Mouse (Mus musculus) liver, adult 2 months (tissue): ENCODE data around the gene Doc2a. TPM values are rescaled to one million over a fixed set of nuclear protein-coding genes. Genes with fewer than 3 reads are reported as not detected.
A peak's percentile ranks its signal among the peaks of the same experiment; 100 is the strongest.
"Not testable (repeated sequence)": the region's sequence is repeated elsewhere in the genome, so short reads cannot be mapped to it uniquely, and the experiment has no call there.

Experiments
- DNase-seq: peaks from one replicate; pipeline ENCODE4 v3.0.0-alpha.2; 2011; ENCODE audit warnings: low read depth, low spot score; ENCODE audit errors: extremely low read depth
- H3K27ac ChIP-seq: fragments of 200-500 bp; replicated peaks from 2 replicates; pipeline ENCODE4 v1.5.1; 2012; ENCODE audit warnings: low read depth, mild to moderate bottlenecking, control low read depth, inconsistent platforms, low read length; ENCODE audit not compliant: insufficient read depth
- H3K27me3 ChIP-seq: fragments of 200-500 bp; 2 replicates; pipeline ENCODE4 v1.6.1; 2012; ENCODE audit warnings: mild to moderate bottlenecking, moderate library complexity, low read length, inconsistent platforms; ENCODE audit not compliant: control insufficient read depth, insufficient read depth
- H3K36me3 ChIP-seq: fragments of 200-500 bp; 2 replicates; pipeline ENCODE4 v1.6.1; 2012; ENCODE audit warnings: low read length, inconsistent platforms; ENCODE audit not compliant: control insufficient read depth, insufficient read depth
- H3K4me1 ChIP-seq: fragments of 200-500 bp; 2 replicates; pipeline ENCODE4 v1.6.1; 2011; ENCODE audit warnings: low read length; ENCODE audit not compliant: control insufficient read depth, insufficient read depth
- H3K4me3 ChIP-seq: fragments of 200-500 bp; 2 replicates; pipeline ENCODE4 v1.5.1; 2011; ENCODE audit warnings: low read depth, mild to moderate bottlenecking, control low read depth, low read length, moderate library complexity; ENCODE audit not compliant: insufficient read depth
- H3K79me2 ChIP-seq: fragments of 200-500 bp; 2 replicates; pipeline ENCODE4 v1.6.1; 2012; ENCODE audit warnings: inconsistent platforms, mild to moderate bottlenecking, low read length, moderate library complexity; ENCODE audit not compliant: control insufficient read depth, insufficient read depth
- H3K9ac ChIP-seq: fragments of 200-500 bp; 2 replicates; pipeline ENCODE4 v1.6.1; 2012; ENCODE audit warnings: low read depth, mild to moderate bottlenecking, control low read depth, inconsistent platforms, low read length
- CTCF ChIP-seq: fragments of 200-500 bp; IDR thresholded peaks from 2 replicates; pipeline ENCODE4 v1.5.1; 2011; ENCODE audit warnings: low read depth, low read length, control low read depth
- POLR2A ChIP-seq: fragments of 200-500 bp; IDR thresholded peaks from 2 replicates; pipeline ENCODE4 v1.6.1; 2011; ENCODE audit warnings: low read length, control low read depth; ENCODE audit not compliant: insufficient read depth; ENCODE audit errors: extremely low read depth
- WGBS: fragments of 180-500 bp; shearing (Covaris S2); methylation state at CpG from one replicate; pipeline ENCODE4 v1.1.7; 2018; 5-methylcytosine and 5-hydroxymethylcytosine counted together
- polyA plus RNA-seq: library from polyadenylated mRNA; depleted of rRNA; stranded (reverse); fragments of >200 nt; gene quantifications from 2 replicates; pipeline ENCODE4 v1.2.3, GENCODE M21; 2012; rRNA removed
- total RNA-seq: library from RNA; depleted of rRNA; stranded (reverse); fragments of >200 nt; gene quantifications from 2 replicates; pipeline ENCODE4 v1.2.3, GENCODE M21; 2014; rRNA removed

Doc2a gene
- total and polyA plus RNA-seq, 2 experiments, result not detected

DNA sequence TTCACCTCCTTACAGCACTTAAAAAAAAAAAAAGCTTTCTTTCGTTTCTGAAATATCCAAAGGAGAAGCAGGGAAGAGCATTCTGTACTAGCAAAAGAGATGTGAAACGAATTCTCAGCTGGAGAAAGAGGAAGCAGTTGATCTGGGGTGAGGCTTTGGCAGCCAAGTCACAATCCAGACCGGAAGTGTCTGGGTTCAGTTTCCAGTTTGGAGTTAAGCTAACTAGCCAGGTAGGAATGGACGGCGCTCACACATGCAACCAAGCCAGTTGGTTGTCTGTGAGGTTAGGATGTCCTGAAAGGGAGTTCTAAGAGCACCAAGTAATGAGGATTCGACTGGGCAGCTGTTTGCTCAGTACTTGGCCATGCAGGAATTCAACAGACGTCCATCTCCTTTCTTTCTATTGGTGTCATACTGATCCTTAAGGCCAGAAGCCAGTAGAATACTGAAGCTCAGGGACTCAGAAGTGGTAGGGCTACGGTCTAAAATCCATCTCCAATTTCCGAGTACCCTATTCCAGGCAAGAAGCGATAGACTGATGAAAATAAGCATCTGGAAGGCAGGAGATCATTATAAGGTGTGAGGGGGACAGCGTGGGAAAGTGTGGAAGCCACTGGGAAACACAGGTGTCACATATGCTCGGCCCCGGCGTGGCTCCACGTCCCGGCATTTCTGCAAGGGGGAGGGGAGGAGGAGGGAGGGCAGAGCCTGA is 50.3 kb downstream of the Doc2a start:
- peak overlapping the region; percentile 76 for H3K9ac ChIP-seq
- H3K4me3 ChIP-seq, result peak overlapping the region; percentile 79
- H3K27ac ChIP-seq, result peak overlapping the region; percentile 64
- TF ChIP-seq POLR2A (no peak), CTCF (no peak)
- 50% methylated on average over 16 of the region's 16 CpGs for WGBS
- peaks cover 6% of the 10 kb centered on the region; the same call in 1 of the 2 replicates for H3K79me2 ChIP-seq
- DNase-seq, result peak; percentile 43
- H3K4me1 ChIP-seq, result 0 out of 2 replicates have a peak, but pooled peaks cover 4% of the 10 kb centered on the region
- H3K36me3 ChIP-seq, result peaks cover 36% of the 10 kb centered on the region
- no peaks in the 10 kb centered on the region for H3K27me3 ChIP-seq

DNA sequence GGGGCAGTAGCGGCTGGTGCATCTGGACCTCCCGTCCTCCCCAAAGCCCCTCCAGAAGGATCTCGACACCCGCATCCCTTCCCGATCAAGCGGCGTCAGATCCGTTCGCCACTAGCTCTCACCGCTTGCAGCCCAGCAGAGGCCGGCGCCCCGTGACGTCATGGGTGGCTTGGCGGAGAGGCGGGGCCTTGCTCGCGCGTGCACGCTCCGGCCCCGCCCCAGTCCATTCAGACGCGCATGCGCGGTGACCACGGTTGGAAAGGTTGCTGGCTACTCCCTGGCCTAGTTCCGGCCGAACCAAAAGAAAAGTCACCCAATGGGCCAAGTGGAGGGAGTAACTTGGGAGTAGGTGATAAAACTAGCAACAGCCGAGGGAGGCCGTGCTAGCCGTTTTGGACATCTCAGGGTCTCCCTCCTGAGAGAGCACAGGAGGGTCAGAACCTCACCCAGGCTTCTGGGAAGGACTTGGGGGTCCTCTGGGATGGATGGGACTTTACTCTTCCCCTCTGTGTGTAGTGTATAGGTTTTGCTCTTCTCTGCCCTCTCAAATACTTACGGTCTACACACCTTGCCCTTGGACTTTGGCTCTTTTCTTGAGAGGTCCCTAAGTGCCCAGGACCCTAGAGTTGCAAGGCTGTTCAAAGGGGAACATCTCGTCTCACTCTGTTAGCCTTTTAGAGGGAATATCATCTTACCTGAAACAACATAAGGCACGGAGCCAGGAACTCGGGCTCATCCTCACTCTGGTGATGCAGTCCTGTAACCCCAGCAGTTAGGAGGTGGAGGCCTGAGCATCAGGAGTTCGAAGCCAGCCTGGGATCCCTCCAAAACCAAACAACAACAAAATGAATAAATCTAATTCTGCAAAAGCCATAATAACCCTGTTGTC is 51.1 kb downstream of the Doc2a start:
- peaks cover 35% of the 10 kb centered on the region for H3K36me3 ChIP-seq
- peak overlapping the region; percentile 79 for H3K4me3 ChIP-seq
- peak overlapping the region; percentile 64 for H3K27ac ChIP-seq
- 0 out of 2 replicates have a peak, but pooled peaks cover 4% of the 10 kb centered on the region for H3K4me1 ChIP-seq
- peak overlapping the region; percentile 76 for H3K9ac ChIP-seq
- peaks cover 13% of the 10 kb centered on the region for H3K79me2 ChIP-seq
- DNase-seq, result peak; percentile 78
- peak; percentile 24; the same call in 1 of the 2 replicates for TF ChIP-seq POLR2A
- TF ChIP-seq CTCF, result no peak
- H3K27me3 ChIP-seq, result no peaks in the 10 kb centered on the region
- WGBS, result 22% methylated on average over 37 of the region's 37 CpGs

DNA sequence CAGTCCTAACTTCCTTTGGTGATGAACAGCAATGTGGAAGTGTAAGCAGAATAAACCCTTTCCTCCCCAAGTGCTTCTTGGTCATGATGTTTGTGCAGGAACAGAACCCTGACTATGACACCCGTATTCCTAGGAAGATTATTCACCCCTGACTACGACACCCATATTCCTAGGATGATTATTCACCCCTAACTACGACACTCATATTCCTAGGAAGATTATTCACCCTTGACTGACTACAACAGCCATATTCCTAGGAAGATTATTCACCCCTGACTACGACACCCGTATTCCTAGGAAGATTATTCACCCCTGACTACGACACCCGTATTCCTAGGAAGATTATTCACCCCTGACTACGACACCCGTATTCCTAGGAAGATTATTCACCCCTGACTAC is 52.6 kb downstream of the Doc2a start:
- not testable (repeated sequence) for H3K9ac ChIP-seq, H3K4me3 ChIP-seq, H3K4me1 ChIP-seq, H3K27me3 ChIP-seq, DNase-seq, H3K27ac ChIP-seq
- 97% methylated on average over 7 of the region's 9 CpGs for WGBS
- peaks cover 30% of the 10 kb centered on the region for H3K36me3 ChIP-seq
- H3K79me2 ChIP-seq, result peaks cover 20% of the 10 kb centered on the region

Other genes starting within 250 kb of the Doc2a start
Only the 30 nearest of the 31 such genes appear.
- gene Nupr1, start 216.6 kb upstream of the Doc2a start, total RNA-seq, result 3.0 and 3.2 TPM in 2 replicates
- gene Nupr1, start 216.6 kb upstream of the Doc2a start, polyA plus RNA-seq, result 1.2 TPM in 2 replicates
- 7.7 and 10.7 TPM in 2 replicates for gene Sgf29, start 198.1 kb upstream of the Doc2a start, total RNA-seq
- gene Sgf29, start 198.1 kb upstream of the Doc2a start, polyA plus RNA-seq, result 34.7 and 54.2 TPM in 2 replicates
- 661 and 727 TPM in 2 replicates for gene Sult1a1, start 171.0 kb upstream of the Doc2a start, total RNA-seq
- 566 and 586 TPM in 2 replicates for gene Sult1a1, start 171.0 kb upstream of the Doc2a start, polyA plus RNA-seq
- 15.6 and 20.5 TPM in 2 replicates for gene Bola2, start 152.0 kb upstream of the Doc2a start, total RNA-seq
- 35.6 and 37.7 TPM in 2 replicates for gene Bola2, start 152.0 kb upstream of the Doc2a start, polyA plus RNA-seq
- 4.1 and 4.6 TPM in 2 replicates for gene Slx1b, start 151.6 kb upstream of the Doc2a start, total RNA-seq
- gene Slx1b, start 151.6 kb upstream of the Doc2a start, polyA plus RNA-seq, result 11.3 and 15.4 TPM in 2 replicates
- 7.7 and 9.0 TPM in 2 replicates for gene Coro1a, start 139.6 kb upstream of the Doc2a start, total RNA-seq
- 10.6 and 22.7 TPM in 2 replicates for gene Coro1a, start 139.6 kb upstream of the Doc2a start, polyA plus RNA-seq
- gene Mapk3, start 87.8 kb upstream of the Doc2a start, total RNA-seq, result 10.4 and 14.8 TPM in 2 replicates
- gene Mapk3, start 87.8 kb upstream of the Doc2a start, polyA plus RNA-seq, result 68.7 and 70.7 TPM in 2 replicates
- gene Gdpd3, start 81.1 kb upstream of the Doc2a start, total RNA-seq, result 0.46 and 2.3 TPM in 2 replicates
- 8.0 and 9.0 TPM in 2 replicates for gene Gdpd3, start 81.1 kb upstream of the Doc2a start, polyA plus RNA-seq
- gene Ypel3, start 70.5 kb upstream of the Doc2a start, total RNA-seq, result 26.4 and 35.2 TPM in 2 replicates
- gene Ypel3, start 70.5 kb upstream of the Doc2a start, polyA plus RNA-seq, result 119 and 144 TPM in 2 replicates
- gene Tbx6, start 65.9 kb upstream of the Doc2a start, total RNA-seq, result 0.13 and 0.18 TPM in 2 replicates
- gene Tbx6, start 65.9 kb upstream of the Doc2a start, polyA plus RNA-seq, result 0.71 and 1.1 TPM in 2 replicates
- gene Ppp4c, start 54.9 kb upstream of the Doc2a start, total RNA-seq, result 45.8 and 52.8 TPM in 2 replicates
- gene Ppp4c, start 54.9 kb upstream of the Doc2a start, polyA plus RNA-seq, result 81.2 and 97.2 TPM in 2 replicates
- not detected in 2 replicates for gene Fam57b, start 49.7 kb upstream of the Doc2a start, total RNA-seq
- 0.06 and 0.44 TPM in 2 replicates for gene Fam57b, start 49.7 kb upstream of the Doc2a start, polyA plus RNA-seq
- not detected in 2 replicates for gene 4930451I11Rik, start 15.8 kb upstream of the Doc2a start, total RNA-seq
- gene 4930451I11Rik, start 15.8 kb upstream of the Doc2a start, polyA plus RNA-seq, result not detected in 2 replicates
- 1.0 and 1.5 TPM in 2 replicates for gene Hirip3, start 14.6 kb downstream of the Doc2a start, total RNA-seq
- 1.00 and 2.4 TPM in 2 replicates for gene Hirip3, start 14.6 kb downstream of the Doc2a start, polyA plus RNA-seq
- gene Ino80e, start 15.0 kb downstream of the Doc2a start, total RNA-seq, result 2.5 and 4.8 TPM in 2 replicates
- 16.3 and 18.5 TPM in 2 replicates for gene Ino80e, start 15.0 kb downstream of the Doc2a start, polyA plus RNA-seq
- gene Taok2, start 37.3 kb downstream of the Doc2a start, total RNA-seq, result 20.5 and 21.7 TPM in 2 replicates
- 28.5 and 42.7 TPM in 2 replicates for gene Taok2, start 37.3 kb downstream of the Doc2a start, polyA plus RNA-seq
- gene Tmem219, start 75.5 kb downstream of the Doc2a start, total RNA-seq, result 78.4 and 98.6 TPM in 2 replicates
- gene Tmem219, start 75.5 kb downstream of the Doc2a start, polyA plus RNA-seq, result 94.9 and 120 TPM in 2 replicates
- gene Kctd13, start 81.5 kb downstream of the Doc2a start, total RNA-seq, result 2.1 and 3.4 TPM in 2 replicates
- 5.8 and 7.6 TPM in 2 replicates for gene Kctd13, start 81.5 kb downstream of the Doc2a start, polyA plus RNA-seq
- gene Asphd1, start 102.2 kb downstream of the Doc2a start, total RNA-seq, result not detected in 2 replicates
- not detected in 2 replicates for gene Asphd1, start 102.2 kb downstream of the Doc2a start, polyA plus RNA-seq
- 0.20 and 0.28 TPM in 2 replicates for gene Sez6l2, start 103.1 kb downstream of the Doc2a start, total RNA-seq
- gene Sez6l2, start 103.1 kb downstream of the Doc2a start, polyA plus RNA-seq, result 0.31 and 0.60 TPM in 2 replicates
- gene Cdipt, start 128.5 kb downstream of the Doc2a start, total RNA-seq, result 41.2 and 42.8 TPM in 2 replicates
- gene Cdipt, start 128.5 kb downstream of the Doc2a start, polyA plus RNA-seq, result 137 and 141 TPM in 2 replicates
- gene Cdiptos, start 128.7 kb downstream of the Doc2a start, total RNA-seq, result 0.09 TPM in 1 of 2 replicates, not detected in the other
- 0.20 and 0.23 TPM in 2 replicates for gene Cdiptos, start 128.7 kb downstream of the Doc2a start, polyA plus RNA-seq
- gene Mvp, start 167.2 kb downstream of the Doc2a start, total RNA-seq, result 23.4 and 28.5 TPM in 2 replicates
- 26.3 and 39.4 TPM in 2 replicates for gene Mvp, start 167.2 kb downstream of the Doc2a start, polyA plus RNA-seq
- gene Pagr1b, start 169.1 kb downstream of the Doc2a start, total RNA-seq, result 0.74 TPM in 1 of 2 replicates, not detected in the other
- gene Pagr1b, start 169.1 kb downstream of the Doc2a start, polyA plus RNA-seq, result 0.49 TPM in 1 of 2 replicates, not detected in the other
- 4.9 and 6.7 TPM in 2 replicates for gene Pagr1a, start 169.9 kb downstream of the Doc2a start, total RNA-seq
- 2.6 and 4.2 TPM in 2 replicates for gene Pagr1a, start 169.9 kb downstream of the Doc2a start, polyA plus RNA-seq
- gene Gm42742, start 173.7 kb downstream of the Doc2a start, total RNA-seq, result 9.5 and 10.7 TPM in 2 replicates
- 11.2 and 12.7 TPM in 2 replicates for gene Gm42742, start 173.7 kb downstream of the Doc2a start, polyA plus RNA-seq
- gene Prrt2, start 173.8 kb downstream of the Doc2a start, total RNA-seq, result not detected in 2 replicates
- 0.75 TPM in 1 of 2 replicates, not detected in the other for gene Prrt2, start 173.8 kb downstream of the Doc2a start, polyA plus RNA-seq
- gene Maz, start 179.6 kb downstream of the Doc2a start, total RNA-seq, result 8.9 and 16.4 TPM in 2 replicates
- gene Maz, start 179.6 kb downstream of the Doc2a start, polyA plus RNA-seq, result 74.6 and 81.9 TPM in 2 replicates
- 0.37 and 1.3 TPM in 2 replicates for gene Kif22, start 195.1 kb downstream of the Doc2a start, total RNA-seq
- 0.44 and 0.75 TPM in 2 replicates for gene Kif22, start 195.1 kb downstream of the Doc2a start, polyA plus RNA-seq
- gene Zg16, start 239.9 kb downstream of the Doc2a start, total RNA-seq, result 11.2 and 47.8 TPM in 2 replicates
- gene Zg16, start 239.9 kb downstream of the Doc2a start, polyA plus RNA-seq, result 1.2 and 2.3 TPM in 2 replicates